Mouse (Mus musculus) neural tube, embryonic 15.5 days (tissue): ENCODE data around the gene Rabep2. TPM values are rescaled to one million over a fixed set of nuclear protein-coding genes. Genes with fewer than 3 reads are reported as not detected.

Source experiments
- ATAC-seq: fragments of 200-750 bp; cut with Nextera tagmentation; 2 replicates; pipeline ENCODE4 v1.8.0; 2017; ENCODE audit warnings: mild to moderate bottlenecking, moderate TSS enrichment, moderate library complexity; ENCODE audit not compliant: low FRiP score
- H3K27ac ChIP-seq: fragments of 300-500 bp; sonication (generic); replicated peaks from 2 replicates; pipeline ENCODE4 v1.5.1; 2015; ENCODE audit warnings: mild to moderate bottlenecking, inconsistent platforms
- H3K27me3 ChIP-seq: fragments of 300-500 bp; sonication (generic); replicated peaks from 2 replicates; pipeline ENCODE4 v1.6.1; 2015; ENCODE audit warnings: inconsistent platforms
- H3K36me3 ChIP-seq: fragments of 300-500 bp; sonication (generic); 2 replicates; pipeline ENCODE4 v1.6.1; 2015; ENCODE audit warnings: inconsistent platforms
- H3K4me1 ChIP-seq: fragments of 300-500 bp; sonication (generic); 2 replicates; pipeline ENCODE4 v1.6.1; 2015; ENCODE audit warnings: inconsistent platforms
- H3K4me2 ChIP-seq: fragments of 300-500 bp; sonication (generic); 2 replicates; pipeline ENCODE4 v1.6.1; 2015; ENCODE audit warnings: inconsistent platforms, mild to moderate bottlenecking, moderate library complexity
- H3K4me3 ChIP-seq: fragments of 300-500 bp; sonication (generic); replicated peaks from 2 replicates; pipeline ENCODE4 v1.5.1; 2015; ENCODE audit warnings: mild to moderate bottlenecking, inconsistent platforms
- H3K9ac ChIP-seq: fragments of 300-500 bp; sonication (generic); replicated peaks from 2 replicates; pipeline ENCODE4 v1.6.1; 2015; ENCODE audit warnings: mild to moderate bottlenecking, inconsistent platforms
- H3K9me3 ChIP-seq: fragments of 300-500 bp; sonication (generic); replicated peaks from 2 replicates; pipeline ENCODE4 v1.6.1; 2016; ENCODE audit warnings: inconsistent platforms
- WGBS: fragments of 180-500 bp; shearing (Covaris S2); methylation state at CpG from one replicate; pipeline ENCODE4 v1.1.7; 2015; ENCODE audit warnings: mixed read lengths; 5-methylcytosine and 5-hydroxymethylcytosine counted together
- polyA plus RNA-seq: library from polyadenylated mRNA; unstranded; fragments of >200 nt; fragmentation: Nextera tagmentation; extraction: Ambion mirVana; gene quantifications from 2 replicates; pipeline ENCODE4 v1.2.1, GENCODE M21; 2015

Rabep2 gene
- polyA plus RNA-seq, 1 experiment from 2014 or later = 22.2 TPM

DNA sequence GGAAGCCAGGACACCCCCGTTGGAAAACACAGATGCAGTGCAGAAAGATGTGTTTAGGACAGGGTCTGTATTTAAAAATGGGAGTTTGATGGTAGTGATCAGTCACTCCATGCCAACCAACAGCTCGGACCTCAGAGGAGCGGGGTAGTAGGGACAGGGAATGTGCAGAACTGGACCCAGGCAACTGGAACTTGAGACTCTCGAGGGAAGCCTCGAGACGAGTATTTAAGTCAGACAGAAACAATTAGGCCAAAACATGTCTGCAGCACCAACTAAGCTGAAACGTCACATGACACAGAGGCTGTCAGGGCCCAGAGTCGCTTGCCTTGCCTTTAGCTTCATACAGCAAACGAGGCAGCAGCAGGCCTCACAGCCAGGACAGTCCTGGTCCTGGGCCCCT, 37.6 kb downstream of the Rabep2 start:
- Histone ChIP-seq H3K9me3 (no peaks in the 10 kb centered on the region), H3K27ac (no peak overlapping the region), H3K9ac (no peak overlapping the region), H3K36me3 (peaks cover 47% of the 10 kb centered on the region), H3K27me3 (no peaks in the 10 kb centered on the region), H3K4me2 (no peak overlapping the region), H3K4me1 (no peaks in the 10 kb centered on the region), H3K4me3 (no peak overlapping the region)
- WGBS = 74% methylated on average over 9 of the region's 9 CpGs
- no peak for ATAC-seq

DNA sequence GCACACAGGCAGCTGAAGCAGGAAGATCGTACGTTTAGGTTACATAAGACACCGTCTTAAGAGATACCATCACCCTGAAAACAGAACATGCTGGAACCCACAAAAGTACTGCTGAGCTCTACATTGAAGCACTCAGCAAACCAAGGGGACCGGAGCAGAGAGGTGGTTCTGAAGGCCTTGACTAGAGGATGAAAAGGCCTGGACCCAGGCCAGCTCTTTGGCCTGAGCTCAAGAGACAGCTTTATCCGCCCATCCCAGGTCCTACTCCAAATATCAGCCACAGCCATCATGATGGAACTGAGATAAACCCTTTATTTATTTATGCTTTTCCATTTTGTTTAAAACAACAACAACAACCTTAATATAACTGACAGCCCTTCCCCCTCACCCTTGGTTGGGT, 38.1 kb downstream of the Rabep2 start:
- Histone ChIP-seq H3K4me1 (peaks cover 3% of the 10 kb centered on the region; the same call in 1 of the 2 replicates), H3K4me3 (no peak overlapping the region), H3K9ac (no peak overlapping the region), H3K27ac (no peak overlapping the region), H3K4me2 (no peak overlapping the region), H3K36me3 (peaks cover 53% of the 10 kb centered on the region), H3K9me3 (no peaks in the 10 kb centered on the region), H3K27me3 (no peaks in the 10 kb centered on the region)
- WGBS = 95% methylated on average over 5 of the region's 5 CpGs
- no peak for ATAC-seq

DNA sequence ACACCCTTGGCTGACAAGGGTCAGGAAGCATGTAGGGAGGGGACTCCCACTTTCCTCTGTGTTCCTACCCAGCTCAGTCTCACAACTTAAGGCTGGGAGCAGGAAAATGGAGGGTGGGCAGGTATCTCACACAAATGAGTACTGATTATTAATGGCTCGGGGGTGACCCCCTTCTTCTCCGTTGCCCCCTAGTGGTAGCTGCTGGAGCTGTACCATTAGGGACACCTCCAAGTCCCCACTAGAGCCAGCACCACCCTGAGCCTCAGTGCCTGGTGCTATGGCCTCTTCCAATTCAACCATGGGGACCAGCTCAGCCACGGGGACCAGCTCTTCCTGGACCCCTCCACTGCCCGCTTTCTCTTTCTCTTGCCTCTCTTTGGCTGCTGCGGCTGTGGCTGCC, 38.7 kb downstream of the Rabep2 start:
- H3K9ac ChIP-seq = no peak overlapping the region
- H3K4me1 ChIP-seq = peaks cover 7% of the 10 kb centered on the region; the same call in 1 of the 2 replicates
- ATAC-seq = no peak
- H3K4me3 ChIP-seq = no peak overlapping the region
- no peaks in the 10 kb centered on the region for H3K27me3 ChIP-seq
- WGBS = 67% methylated on average over 5 of the region's 5 CpGs
- H3K36me3 ChIP-seq = peaks cover 58% of the 10 kb centered on the region
- H3K9me3 ChIP-seq = no peaks in the 10 kb centered on the region
- H3K27ac ChIP-seq = no peak overlapping the region
- H3K4me2 ChIP-seq = no peak overlapping the region

DNA sequence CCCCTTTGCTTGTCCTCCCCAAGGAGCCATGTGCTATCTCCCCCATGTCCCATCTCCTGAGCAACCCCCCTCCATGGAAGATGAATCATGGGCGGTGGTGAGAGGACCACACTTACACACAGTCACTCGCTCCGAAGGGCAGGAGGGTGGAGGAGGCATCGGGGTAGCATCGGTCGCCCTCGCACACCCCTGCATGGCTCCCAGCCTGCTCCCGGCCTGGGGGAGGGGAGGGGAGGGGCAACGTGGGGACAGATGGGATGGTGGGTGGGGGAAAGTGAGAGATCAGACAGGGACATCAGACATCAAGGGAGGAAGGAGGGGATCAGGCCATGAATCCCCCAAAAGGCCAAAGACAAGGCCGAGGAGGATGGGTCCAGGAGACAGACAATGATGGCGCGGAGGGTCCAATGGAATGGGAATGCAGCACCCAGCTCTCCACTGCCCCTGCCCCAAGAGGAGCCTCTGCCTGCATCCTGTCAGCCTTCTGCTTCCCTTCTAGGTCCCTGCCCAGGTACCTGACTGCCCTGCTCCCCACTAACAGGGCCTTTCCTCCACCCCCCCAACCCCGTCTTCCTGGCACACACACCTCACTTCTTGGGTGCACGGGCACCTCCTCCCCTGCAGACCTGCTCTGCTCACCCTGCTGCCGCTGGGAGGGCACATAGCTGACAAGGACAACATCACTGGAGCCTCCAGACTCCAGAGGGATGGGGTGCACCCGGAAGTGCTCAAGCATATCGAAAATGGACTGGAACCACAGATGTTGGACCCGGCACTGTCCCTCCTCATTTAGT, 39.5 kb downstream of the Rabep2 start:
- H3K27ac ChIP-seq = no peak overlapping the region
- no peak overlapping the region for H3K4me3 ChIP-seq
- ATAC-seq = no peak
- H3K9me3 ChIP-seq = no peaks in the 10 kb centered on the region
- no peaks in the 10 kb centered on the region for H3K27me3 ChIP-seq
- H3K4me2 ChIP-seq = no peak overlapping the region
- WGBS = 93% methylated on average over 18 of the region's 18 CpGs
- H3K4me1 ChIP-seq = peaks cover 14% of the 10 kb centered on the region
- H3K9ac ChIP-seq = no peak overlapping the region
- H3K36me3 ChIP-seq = peaks cover 64% of the 10 kb centered on the region

DNA sequence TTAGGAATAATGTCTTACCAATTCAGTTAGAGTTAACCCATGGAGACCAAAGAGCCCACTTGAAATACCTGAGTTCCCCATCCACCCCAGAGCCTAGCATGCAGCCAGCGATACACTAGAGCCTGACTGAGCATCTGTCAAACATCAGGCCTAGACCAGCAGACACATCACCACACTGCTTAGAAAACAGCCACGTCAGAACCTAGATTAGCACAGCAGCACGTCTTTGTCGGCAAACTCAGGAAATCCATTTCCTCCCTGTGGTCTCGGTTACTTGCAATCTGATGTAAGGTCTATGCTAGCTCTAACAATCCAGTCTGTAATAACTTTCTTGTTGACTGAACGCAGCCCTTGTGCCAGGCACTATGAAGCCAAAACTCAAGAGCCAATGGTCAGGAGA, 41.5 kb downstream of the Rabep2 start:
- Histone ChIP-seq H3K36me3 (peaks cover 64% of the 10 kb centered on the region), H3K9me3 (no peaks in the 10 kb centered on the region), H3K27ac (no peak overlapping the region), H3K9ac (no peak overlapping the region), H3K27me3 (no peaks in the 10 kb centered on the region), H3K4me2 (no peak overlapping the region), H3K4me1 (peaks cover 28% of the 10 kb centered on the region), H3K4me3 (no peak overlapping the region)
- ATAC-seq = no peak
- 91% methylated on average over 6 of the region's 6 CpGs for whole genome bisulfite sequencing

DNA sequence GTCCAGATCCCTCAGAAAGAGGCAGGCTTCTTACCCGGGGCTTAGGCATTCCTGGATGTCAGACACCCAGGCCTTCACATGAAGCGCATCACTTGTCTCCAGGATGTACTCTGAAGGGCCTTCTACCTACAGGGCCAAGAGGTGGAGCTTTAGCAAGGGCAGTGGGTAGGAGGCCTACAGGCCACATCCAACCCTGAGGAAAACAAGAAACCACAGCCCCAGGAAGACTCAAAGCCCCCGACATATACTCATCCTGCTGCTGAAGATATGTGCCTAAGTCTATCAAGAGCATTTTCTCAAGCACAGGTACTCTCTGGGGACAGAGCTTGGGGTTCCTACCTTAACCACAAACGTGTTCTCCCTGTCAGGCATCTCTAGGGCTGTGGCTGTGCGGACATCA, 42.8 kb downstream of the Rabep2 start:
- no peak overlapping the region for H3K9ac ChIP-seq
- 94% methylated on average over 5 of the region's 5 CpGs for WGBS
- no peak overlapping the region for H3K4me2 ChIP-seq
- H3K4me3 ChIP-seq = no peak overlapping the region
- no peak for ATAC-seq
- H3K4me1 ChIP-seq = peaks cover 35% of the 10 kb centered on the region
- peaks cover 63% of the 10 kb centered on the region for H3K36me3 ChIP-seq
- H3K27ac ChIP-seq = no peak overlapping the region
- H3K9me3 ChIP-seq = no peaks in the 10 kb centered on the region
- H3K27me3 ChIP-seq = no peaks in the 10 kb centered on the region

DNA sequence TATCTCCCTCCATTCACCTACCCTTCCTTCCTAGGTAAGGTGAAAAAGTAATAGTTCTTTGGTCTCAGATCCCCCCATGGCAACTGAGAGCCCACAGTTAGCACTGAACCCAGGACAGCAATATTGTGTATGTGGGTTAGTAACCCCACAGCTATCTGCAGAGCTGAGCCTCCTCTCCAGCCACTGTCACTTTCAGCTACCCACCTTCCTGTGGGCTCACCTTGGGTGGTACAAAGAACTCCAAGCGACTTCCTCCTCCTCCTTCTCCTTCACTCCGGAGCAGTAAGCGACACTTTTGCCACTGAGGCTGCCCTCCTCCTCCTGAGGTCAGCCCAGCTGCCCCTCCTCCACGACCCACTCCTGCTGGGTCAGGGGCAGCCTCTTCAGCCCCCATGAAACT, 43.3 kb downstream of the Rabep2 start:
- Histone ChIP-seq H3K36me3 (peaks cover 58% of the 10 kb centered on the region), H3K27ac (no peak overlapping the region), H3K4me2 (no peak overlapping the region), H3K4me1 (peaks cover 35% of the 10 kb centered on the region), H3K9me3 (no peaks in the 10 kb centered on the region), H3K9ac (no peak overlapping the region), H3K4me3 (no peak overlapping the region), H3K27me3 (no peaks in the 10 kb centered on the region)
- ATAC-seq = no peak
- 90% methylated on average over 4 of the region's 4 CpGs for WGBS

DNA sequence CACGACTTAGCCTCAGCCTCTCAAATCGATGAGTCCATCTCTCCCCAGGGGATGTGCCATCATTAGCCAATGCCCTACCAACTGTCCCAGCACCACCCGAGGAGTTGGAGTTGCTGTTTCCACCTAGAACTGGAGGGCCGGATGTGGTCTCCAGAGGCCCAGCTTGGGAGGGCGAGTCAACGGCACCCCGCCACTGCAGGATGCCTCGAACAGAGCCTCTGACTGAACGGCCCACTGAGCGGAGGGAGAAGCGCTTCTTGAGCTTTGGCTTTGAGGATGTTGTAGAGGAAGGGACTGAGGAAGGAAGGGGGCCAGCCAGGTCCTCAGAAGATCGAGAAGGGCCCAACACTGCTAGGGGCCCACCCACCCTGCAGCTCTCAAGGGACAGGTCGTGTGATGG, 43.7 kb downstream of the Rabep2 start:
- H3K4me1 ChIP-seq = peaks cover 35% of the 10 kb centered on the region
- H3K9ac ChIP-seq = no peak overlapping the region
- 85% methylated on average over 13 of the region's 13 CpGs for WGBS
- no peak overlapping the region for H3K27ac ChIP-seq
- ATAC-seq = no peak
- no peaks in the 10 kb centered on the region for H3K27me3 ChIP-seq
- no peak overlapping the region for H3K4me2 ChIP-seq
- H3K36me3 ChIP-seq = peaks cover 54% of the 10 kb centered on the region
- H3K9me3 ChIP-seq = no peaks in the 10 kb centered on the region
- no peak overlapping the region for H3K4me3 ChIP-seq

DNA sequence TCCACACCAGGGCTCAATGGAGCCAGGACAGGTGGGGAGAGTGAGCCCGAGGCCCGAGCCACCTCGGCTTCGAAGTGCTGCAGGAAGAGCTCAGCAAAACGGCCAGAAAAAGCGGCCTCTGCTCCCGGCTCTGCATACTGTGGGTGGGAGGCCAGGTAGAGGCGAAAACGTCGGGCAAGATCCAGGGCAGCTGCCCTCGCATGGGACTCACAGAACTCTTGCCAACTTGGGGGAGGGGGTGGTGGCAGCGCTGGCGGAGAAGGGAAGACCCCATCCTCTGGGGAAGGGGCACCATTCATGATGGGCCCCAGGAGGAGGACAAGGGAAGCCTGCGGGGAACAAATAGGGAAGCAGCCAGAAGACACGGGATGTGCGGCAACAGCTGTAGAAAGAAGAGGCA, 44.2 kb downstream of the Rabep2 start:
- 93% methylated on average over 16 of the region's 16 CpGs for WGBS
- peaks cover 50% of the 10 kb centered on the region for H3K36me3 ChIP-seq
- peaks cover 35% of the 10 kb centered on the region for H3K4me1 ChIP-seq
- no peak overlapping the region for H3K9ac ChIP-seq
- no peak for ATAC-seq
- no peak overlapping the region for H3K4me3 ChIP-seq
- no peak overlapping the region for H3K27ac ChIP-seq
- H3K9me3 ChIP-seq = no peaks in the 10 kb centered on the region
- no peaks in the 10 kb centered on the region for H3K27me3 ChIP-seq
- no peak overlapping the region for H3K4me2 ChIP-seq

DNA sequence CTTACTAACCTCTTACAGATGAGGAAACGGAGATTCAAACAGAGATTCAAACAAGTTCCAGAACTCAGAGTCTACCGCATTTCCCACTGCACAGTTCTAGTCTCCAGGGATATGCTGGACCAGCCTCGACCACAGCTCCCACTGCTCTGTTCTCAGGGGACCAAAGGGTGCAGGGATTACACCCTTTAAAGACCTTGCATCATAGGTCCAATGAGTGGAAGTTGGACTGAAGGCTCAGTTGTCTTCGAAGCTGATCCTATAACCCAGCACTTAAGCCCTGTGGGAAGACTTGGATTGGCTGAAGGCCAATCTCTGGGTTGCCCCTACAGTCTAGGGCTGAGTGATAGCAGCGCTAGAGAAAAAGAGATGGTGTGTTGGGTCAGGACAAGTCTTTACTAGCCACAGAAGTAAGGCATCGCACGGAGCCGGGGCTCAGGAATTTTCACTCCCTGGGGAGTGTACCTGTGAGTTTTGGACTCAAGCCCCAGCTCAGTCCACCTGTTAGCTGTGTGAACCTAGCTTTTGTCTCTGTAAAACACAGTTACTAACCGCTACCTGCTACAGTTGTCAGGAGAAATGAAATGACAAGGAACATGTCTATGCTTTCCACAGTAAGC, 45.0 kb downstream of the Rabep2 start:
- 87% methylated on average over 9 of the region's 9 CpGs for WGBS
- Histone ChIP-seq H3K4me2 (peak overlapping the region; percentile 95), H3K36me3 (peaks cover 41% of the 10 kb centered on the region), H3K9ac (peak overlapping the region; percentile 98), H3K9me3 (no peaks in the 10 kb centered on the region), H3K4me1 (peaks cover 35% of the 10 kb centered on the region), H3K27me3 (no peaks in the 10 kb centered on the region), H3K4me3 (peak overlapping the region; percentile 87), H3K27ac (no peak overlapping the region)
- no peak for ATAC-seq

DNA sequence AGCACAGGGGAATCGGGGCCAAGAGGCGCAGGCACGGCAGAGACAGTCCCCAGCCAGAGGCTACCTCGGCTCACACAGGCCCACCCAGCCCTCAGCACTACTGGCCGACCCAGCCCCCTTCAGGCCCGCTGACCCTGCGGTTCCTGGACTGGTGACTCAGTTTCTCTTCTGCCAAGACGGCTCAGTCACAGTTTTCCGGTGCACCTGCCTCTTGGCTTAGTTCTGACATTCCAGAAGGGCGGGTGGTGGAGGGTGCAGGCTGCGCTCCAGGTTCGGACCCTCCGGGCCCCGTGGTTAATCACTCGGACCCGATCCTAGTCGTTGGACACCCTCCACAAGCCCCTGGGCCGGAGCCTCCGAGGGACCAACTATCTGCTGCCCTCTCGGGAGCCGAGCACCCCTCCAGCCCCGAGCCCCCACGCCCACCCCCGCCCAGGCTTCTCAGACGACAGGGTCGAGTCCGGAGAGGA, 46.0 kb downstream of the Rabep2 start:
- WGBS = under 1% methylated on average over 18 of the region's 27 CpGs
- H3K4me2 ChIP-seq = peak overlapping the region; percentile 95

DNA sequence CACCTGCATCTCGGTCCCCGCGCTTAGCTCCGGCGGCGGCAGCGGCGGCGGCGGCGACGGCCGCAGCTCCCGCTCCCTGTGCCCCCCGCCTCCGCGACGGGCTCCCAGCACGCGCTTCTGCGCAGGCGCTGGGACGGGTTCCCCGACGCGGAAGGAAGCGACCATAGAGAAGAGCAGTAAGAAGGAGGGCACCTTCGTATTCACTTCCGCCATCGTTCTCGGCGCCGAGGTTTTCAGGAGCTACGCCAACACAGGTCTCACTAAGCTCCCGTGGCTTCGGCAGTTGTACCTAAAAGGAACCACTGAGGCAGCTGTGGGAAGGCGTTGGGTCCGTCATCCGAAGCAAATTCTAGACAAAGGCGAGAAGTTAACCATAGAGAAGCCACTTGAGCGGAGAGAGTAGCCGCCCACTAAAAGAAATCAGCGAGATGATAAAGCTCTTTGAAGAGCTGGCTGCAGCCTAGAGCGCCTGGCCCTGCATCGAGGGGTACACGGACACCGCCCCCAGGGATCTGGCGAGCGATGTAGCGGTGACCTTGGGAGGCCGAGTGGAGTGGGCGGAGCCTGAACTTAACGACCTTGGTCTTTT, 46.5 kb downstream of the Rabep2 start, which contains the start of gene Sh2b1:
Sh2b1 (minus strand) TSS at position 432 of the 589 bp plus-strand sequence.
- Histone ChIP-seq H3K4me3 (peak within 1 kb of the TSS; percentile 87), H3K36me3 (peaks cover 26% of the 10 kb centered on the region), H3K4me1 (peaks cover 35% of the 10 kb centered on the region), H3K4me2 (peak within 1 kb of the TSS; percentile 95), H3K9me3 (no peaks in the 10 kb centered on the region), H3K27ac (peak within 1 kb of the TSS; percentile 94), H3K27me3 (no peaks in the 10 kb centered on the region), H3K9ac (peak within 1 kb of the TSS; percentile 98)
- WGBS = under 1% methylated on average over 53 of the region's 53 CpGs
- ATAC-seq = peak; percentile 94

More for the DNA sequence above, 46.0 kb downstream of the Rabep2 start:
- H3K9me3 ChIP-seq = no peaks in the 10 kb centered on the region
- H3K27ac ChIP-seq = peak overlapping the region; percentile 94
- peak overlapping the region; percentile 98 for H3K9ac ChIP-seq
- H3K4me3 ChIP-seq = peak overlapping the region; percentile 87
- peak; percentile 4; the same call in 1 of the 2 replicates for ATAC-seq
- H3K27me3 ChIP-seq = no peaks in the 10 kb centered on the region
- peaks cover 32% of the 10 kb centered on the region for H3K36me3 ChIP-seq
- H3K4me1 ChIP-seq = peaks cover 35% of the 10 kb centered on the region
